Mouse (Mus musculus) adrenal gland, adult 2 months (tissue): ENCODE results near the gene Smim22. TPM values are rescaled to one million over a fixed set of nuclear protein-coding genes. Genes with fewer than 3 reads are reported as not detected.

Experiments
- DNase-seq: peaks from one replicate; pipeline ENCODE4 v3.0.0; 2021
- long read RNA-seq: library from polyadenylated mRNA; stranded (forward); transcript quantifications from one replicate; pipeline ENCODE4 v2.0.0, GENCODE M21; 2021
- polyA plus RNA-seq: library from polyadenylated mRNA; depleted of rRNA; stranded (reverse); fragments of >200 nt; gene quantifications from 2 replicates; pipeline ENCODE4 v1.2.3, GENCODE M21; 2012; rRNA removed
- total RNA-seq, 2 experiments: library from RNA; stranded (reverse); gene quantifications; 2 replicates each; pipeline ENCODE4 v1.2.3; 2021

Smim22 gene
- total RNA-seq (not detected), polyA plus RNA-seq (0.38 TPM in 1 of 2 replicates, not detected in the other)
- long read RNA-seq, partial matches to known transcripts = 1 of 2 reads
- long read RNA-seq, other reads (novel, unspliced or antisense) = 0 of 2 reads

DNA sequence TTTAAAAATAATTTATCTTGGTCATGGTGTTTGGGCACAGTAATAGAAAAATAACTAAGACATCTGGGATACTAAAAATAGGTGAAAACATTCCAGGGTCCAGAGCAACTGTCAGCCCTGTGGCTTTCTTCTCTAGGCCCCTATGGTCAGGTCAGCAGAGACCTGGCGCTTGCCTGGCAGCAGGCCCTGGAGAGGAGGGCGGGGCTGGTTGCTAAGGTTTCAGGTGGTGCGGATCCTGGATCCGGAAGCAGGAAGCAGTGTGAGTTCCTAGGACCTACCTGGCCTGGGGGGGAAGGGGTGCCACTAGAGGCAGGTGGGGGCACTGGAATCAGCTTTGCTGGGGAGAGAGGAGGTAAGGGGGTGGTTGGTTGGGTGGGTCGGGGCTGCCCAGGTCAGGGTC, at the start of gene Smim22:
Smim22 (plus strand) TSS at position 222 of the 400 bp plus-strand sequence.
- no peak for DNase-seq

- DNase-seq = no peak
Observed at GRCm38 (mm10) chr16:4957446-4957845, 49.6 kb upstream of the Smim22 start.

DNA sequence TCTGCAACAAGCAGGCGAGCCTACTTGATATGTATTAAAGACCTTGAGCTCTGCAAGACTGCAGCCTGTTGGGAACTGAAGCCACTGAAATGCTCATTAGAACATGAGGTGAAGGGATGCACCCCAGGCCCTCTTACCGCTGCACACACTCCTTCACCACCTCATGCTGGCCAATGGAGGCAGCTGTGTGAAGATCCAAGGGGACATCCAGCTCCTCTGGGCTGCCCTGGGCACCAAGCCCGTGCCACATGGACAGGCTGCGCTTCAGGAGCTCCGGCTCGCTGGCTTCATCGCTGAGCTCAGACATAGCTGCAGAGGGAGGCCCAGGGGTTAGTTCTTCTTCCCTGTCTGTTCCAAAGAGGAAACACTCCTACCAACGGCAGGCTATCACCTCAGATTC, 46.8 kb upstream of the Smim22 start:
- DNase-seq = no peak

DNA sequence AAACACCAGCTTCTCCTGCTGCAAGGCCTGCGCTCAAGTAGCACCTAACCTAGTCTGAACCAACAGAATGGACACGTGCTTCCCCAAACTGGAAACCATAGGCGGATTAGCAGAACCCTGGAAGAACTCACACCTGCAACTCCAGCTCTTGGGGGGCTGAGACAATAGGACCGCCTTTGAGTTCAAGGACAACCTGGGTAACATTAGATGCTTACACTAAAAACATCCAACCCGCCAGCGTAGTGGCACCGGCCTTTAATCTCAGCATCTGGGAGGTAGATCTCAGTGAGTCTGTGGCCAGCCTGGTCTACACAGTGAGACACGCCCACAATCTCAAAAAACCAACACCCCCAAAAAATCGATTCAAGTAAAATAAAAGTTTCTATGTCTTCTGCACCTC, 43.7 kb upstream of the Smim22 start:
- no peak for DNase-seq

GRCm38 (mm10) chr16:4963797-4964709, 43.0 kb upstream of the Smim22 start, which contains the start of gene Anks3:
Gene Anks3 (minus strand): TSS chr16:4964205.
- DNase-seq = peak; percentile 99

DNA sequence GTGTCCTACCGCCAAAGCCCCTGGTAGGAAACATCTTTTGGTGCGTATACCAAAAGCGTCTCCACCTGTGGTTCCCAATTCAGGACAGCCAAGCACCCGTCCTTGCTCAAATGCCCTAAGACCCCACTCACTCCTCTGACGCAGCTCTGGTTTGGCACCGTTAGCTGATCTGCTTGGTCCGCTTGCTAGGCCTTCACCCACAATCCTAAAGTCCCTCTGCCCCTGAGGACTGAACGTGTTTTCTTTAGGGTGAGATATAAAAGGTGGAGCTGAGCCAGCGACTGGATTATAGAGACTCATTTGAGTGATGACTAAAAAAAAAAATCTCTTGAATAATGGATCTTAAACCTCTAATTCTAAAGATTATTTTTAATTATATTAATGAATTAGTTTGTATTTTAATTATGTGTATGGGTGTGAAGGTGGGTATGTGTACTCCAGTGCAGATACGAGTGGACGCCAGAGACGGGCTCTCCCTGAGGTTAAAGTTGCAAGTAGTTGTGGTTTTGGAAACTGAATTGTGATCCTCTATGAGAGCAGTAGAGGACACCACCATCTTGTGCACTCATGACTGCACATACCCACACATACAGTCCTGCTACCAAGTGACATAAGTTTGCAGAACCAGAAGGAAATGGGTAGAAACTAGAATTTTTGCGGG, 42.2 kb upstream of the Smim22 start:
- no peak for DNase-seq

DNA sequence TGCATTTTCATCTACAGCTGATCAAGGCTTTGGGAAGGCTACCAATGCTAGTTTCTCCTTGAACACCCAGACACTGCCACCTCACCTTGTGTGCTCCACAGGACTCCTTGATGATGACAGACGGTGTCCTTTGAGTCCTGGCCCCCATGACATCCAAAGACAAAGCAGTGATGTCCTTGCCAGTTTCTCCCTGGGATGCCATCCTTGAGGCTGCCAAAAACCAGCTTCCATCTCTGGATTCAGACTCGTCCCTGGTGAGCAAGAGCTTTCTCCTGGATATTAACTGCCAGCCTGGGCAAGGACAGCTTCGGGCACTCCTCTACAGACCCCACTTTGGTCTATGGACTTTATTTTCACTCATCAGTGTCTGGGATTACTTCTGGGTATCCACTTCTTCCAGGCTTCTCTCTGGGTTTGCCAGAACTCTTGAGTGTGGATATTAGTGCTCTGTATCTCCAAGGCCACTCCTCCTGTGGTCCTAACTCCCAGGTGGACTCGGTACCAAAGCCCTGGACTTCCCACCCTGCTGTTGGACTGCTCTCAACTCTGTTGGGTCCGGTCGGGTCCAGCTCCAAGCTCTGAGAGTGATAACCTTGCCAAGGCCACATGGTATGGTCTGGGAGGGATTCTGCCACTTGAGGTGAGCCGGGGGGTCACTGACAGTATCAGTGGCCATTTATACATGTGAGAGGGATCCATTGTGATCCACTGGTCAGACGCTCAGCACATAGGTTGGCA, 41.5 kb upstream of the Smim22 start:
- DNase-seq = no peak

DNA sequence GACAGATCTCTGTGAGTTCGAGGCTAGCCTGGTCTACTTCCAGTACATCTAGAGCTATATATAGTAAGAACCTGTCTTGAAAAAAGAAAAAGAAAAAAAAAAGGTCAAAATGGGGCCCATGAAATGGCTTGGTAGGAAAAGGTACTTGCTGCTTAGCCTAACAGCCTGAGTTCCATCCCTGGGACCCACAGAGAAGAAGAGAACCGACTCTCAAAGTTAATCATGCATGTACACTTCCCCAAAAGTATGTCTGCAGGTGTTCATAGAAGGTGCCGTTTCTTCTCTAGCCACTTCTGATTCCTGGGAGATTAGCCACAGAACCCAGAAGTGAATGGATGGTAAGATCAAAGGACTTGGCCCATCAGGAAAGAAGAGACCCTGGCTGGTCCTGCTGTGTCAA, 38.7 kb upstream of the Smim22 start:
- no peak for DNase-seq

DNA sequence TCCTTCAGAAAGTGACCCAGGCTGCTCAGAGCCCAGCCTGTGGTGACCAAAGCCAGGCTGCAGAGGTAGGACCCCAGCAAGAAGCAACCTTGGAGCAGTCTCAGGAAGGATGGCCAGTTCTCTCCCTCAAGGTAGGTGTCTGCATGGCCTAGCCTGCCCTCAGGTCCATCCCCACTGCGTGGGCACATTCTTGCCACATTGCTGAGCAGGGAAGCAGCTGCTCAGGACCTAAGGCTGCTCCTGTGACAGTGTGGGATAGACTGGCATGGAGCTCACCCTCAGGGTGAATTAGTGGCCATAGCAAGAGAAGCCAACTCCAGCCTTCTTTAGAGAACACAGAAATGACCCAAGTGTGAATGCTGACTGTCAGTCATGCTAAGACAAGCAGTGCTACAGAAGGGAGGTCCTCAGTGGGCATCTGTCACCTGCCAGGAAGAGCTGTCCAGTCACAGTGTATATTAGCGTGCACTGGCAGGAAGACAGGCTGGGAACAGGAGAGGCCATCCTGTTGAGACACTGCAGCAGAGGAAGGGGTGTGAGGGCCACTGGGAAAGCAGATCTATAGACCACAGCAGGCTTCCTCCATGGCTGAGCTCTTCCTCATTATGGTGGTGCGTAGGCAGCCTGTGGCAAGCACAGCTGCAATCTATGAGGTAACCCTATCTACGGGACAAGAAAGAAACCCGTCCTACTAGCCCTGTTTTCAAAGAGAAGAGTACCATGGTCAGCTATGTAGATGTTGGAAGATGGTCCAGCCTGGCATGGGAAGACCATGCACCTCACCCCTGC, 37.8 kb upstream of the Smim22 start:
- DNase-seq = no peak

DNA sequence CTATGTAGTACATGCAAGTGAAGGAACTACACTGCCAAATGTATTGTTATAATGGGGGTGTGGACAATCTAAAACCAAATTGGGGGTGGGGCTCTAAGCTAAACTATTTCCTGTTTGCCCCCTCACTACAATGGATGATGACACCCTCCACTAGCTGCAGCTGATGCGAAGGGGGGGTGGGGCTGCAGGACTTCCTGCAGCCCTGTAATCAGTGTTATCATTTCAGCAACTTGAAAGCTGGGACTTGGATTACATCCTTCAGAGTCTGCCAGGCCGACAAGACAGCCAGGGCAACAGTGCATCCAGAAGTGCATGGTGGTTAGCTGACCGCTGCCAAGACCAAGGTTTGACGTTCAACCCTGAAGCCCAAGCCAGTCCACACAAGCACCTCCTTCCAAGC, 35.5 kb upstream of the Smim22 start:
- DNase-seq = no peak

DNA sequence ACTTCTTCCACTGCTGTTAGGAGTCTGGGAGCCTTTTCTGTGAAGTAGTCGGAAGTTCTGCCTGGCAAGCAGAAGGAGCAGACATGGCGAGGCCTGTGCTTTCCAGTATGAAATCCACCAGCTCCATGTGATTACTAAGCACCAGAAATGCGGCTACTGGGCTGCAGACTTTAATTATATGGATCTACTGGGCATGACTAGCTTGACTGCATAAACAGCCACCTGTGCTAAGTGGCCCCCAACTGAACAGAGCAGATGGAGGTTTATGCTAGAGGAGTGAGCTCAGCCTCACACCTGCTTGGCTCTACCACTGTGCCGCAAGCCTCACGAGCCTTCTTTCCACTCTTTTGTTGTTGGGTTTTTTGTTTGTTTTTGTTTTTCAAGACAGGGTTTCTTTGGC, 32.6 kb upstream of the Smim22 start:
- no peak for DNase-seq

- DNase-seq = no peak
Observed at GRCm38 (mm10) chr16:4976180-4976579, 30.9 kb upstream of the Smim22 start.

GRCm38 (mm10) chr16:4978275-4979051, 28.6 kb upstream of the Smim22 start:
- no peak for DNase-seq

DNA sequence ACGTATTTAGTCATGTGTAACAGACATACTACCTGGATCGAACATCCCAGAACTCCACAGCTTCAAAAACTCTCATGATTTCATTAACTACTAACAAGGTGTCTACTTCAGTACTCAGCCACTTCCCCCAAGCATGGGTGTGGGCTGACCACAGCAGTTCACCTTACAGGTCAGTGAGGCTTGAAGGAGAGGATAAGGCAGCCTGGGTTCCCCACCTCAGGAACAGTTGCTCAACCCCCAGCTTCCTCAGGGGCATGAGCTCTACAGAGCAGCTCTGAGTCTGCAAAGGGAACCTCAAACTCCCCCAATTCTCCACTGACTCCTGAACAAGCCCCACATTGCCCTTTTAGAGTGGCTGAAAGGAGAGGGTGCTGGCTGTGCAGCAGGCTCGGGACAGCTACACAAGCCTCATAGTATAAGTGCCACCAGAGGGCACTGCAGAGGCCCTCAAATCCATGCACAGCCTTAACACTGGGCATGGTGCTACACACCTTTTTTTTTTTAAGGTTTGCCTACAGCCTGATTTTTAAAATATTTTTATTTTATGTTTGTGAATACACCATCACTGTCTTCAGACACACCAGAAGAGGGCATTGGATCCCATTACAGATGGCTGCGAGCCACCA, 27.2 kb upstream of the Smim22 start:
- DNase-seq = peak; percentile 36

DNA sequence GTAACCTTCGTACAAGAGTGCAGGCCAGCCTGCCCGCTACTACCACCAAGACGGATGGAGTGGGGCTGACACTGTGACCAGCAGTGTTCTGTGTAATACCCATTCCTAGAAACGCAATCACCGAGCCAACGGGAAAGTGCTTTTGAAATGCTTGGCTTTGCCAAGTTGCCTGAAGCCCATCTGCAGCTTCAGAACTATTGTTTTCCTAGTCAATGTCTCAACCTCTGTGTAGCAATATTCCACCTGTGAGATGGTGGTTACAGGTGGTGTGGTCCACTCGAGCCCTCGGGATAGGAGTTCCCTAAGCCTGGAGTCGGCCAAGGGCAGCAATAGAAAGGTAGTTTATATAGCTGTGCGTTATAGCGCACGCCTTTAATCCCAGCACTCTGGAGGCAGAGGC, 22.4 kb upstream of the Smim22 start:
- DNase-seq = no peak

GRCm38 (mm10) chr16:4993276-4993675, 13.8 kb upstream of the Smim22 start:
- peak; percentile 24 for DNase-seq

DNA sequence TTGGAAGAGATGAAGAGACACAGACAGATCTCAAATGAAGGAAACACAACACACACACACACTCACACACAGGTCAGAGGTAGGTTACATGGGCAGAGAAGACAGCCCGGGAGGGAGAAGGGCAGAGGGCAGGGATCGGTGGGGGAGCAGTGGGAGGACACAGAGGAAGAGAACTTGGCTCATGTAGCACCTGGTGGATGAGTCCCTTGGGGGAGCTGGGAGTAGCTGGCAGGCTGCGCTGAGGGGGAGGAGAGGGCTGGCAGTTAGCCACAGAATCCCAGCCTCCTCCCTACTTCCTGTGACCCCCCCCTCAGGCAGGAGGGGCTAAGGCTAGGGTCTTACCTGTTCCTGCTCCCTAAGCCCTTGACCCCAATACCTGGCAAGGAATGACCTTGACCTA, 9.5 kb upstream of the Smim22 start, which contains the start of gene Sept12:
Sept12 (minus strand) TSS at position 300 of the 400 bp plus-strand sequence.
- peak; percentile 11 for DNase-seq

DNA sequence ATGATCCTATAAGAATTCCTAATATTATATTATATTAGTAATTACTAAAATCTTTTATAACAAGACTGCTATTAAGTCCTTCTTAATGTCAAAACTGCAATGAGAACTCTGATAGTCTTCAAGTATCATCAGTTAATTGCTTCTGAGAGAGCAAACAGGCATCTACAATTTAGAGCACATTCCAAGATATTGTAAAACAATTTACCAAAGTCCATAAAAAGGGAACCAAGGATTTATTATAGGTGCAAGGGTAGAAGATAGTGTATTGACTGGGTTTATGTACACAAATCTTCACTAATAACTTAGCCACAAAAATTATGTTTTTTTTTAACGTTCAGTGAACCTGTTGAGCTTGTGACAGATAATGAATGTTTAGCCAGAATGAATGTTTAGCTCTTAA, 8.1 kb upstream of the Smim22 start:
- no peak for DNase-seq

DNA sequence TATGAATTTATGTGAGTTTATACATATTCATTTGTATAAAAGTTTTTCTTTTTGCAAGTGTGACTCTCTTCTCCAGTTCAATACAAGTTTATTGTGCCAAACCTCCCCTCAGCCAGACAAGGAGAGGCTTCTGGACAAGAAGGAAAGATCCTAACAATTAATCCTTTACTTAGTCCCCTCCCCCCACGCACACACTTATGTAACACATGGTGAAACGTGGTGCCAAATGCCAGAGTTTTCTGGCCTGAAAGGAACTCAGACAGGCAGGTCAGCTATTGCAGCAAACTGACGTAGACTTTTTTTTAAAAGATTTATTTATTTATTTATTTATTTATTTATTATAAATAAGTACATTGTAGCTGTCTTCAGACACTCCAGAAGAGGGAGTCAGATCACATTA, 6.5 kb upstream of the Smim22 start:
- DNase-seq = no peak

DNA sequence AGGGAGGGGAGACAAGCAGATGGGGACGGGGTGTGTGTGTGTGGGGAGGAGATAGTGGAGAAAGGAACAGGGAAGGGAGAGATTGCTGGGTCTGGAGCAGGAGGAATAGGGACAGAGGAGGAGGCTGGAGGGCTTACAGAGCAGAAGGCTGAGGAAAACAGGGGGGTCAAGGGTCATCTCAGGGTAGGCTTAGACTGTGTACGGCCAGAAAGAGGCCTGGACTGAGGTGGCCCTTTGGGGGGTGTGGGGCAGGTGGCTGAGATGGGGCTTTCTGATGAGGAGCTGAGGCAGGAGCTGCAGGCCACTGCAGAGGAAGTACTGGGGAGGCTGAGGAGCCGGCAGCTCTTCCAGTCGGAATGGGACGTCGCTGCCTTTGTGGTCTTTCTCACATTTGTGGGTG, 404 bp downstream of the Smim22 start:
- no peak for DNase-seq
